Mouse (Mus musculus) adrenal gland, postnatal 14 days (tissue): ENCODE measurements at regions not wholly inside any gene's neighbourhood (a gene's known extent, or its start where the extent isn't known, plus 50 kb on each side); places are given as distances from the start of the nearest gene placed in this dataset.

Source experiments
- DNase-seq: peaks from one replicate; pipeline ENCODE4 v3.0.0; 2021; ENCODE audit warnings: mixed read lengths

DNA sequence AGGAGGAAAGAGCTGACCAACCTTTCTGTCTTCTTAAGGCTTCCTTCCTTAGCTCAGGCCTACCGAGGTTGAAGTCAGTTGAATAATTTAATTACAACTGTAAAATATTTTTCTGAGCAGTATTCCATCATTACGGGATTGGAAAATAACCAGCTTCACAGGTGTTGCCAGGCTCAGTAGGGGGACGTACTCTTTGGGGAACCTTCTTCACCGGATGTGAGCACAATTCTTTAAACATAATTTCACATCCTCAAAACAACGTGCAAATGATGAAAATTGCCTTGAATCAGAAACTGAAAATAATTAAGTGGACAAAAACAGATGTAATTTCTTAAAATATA, 515.9 kb downstream of the Tns3 start:
- no peak for DNase-seq

DNA sequence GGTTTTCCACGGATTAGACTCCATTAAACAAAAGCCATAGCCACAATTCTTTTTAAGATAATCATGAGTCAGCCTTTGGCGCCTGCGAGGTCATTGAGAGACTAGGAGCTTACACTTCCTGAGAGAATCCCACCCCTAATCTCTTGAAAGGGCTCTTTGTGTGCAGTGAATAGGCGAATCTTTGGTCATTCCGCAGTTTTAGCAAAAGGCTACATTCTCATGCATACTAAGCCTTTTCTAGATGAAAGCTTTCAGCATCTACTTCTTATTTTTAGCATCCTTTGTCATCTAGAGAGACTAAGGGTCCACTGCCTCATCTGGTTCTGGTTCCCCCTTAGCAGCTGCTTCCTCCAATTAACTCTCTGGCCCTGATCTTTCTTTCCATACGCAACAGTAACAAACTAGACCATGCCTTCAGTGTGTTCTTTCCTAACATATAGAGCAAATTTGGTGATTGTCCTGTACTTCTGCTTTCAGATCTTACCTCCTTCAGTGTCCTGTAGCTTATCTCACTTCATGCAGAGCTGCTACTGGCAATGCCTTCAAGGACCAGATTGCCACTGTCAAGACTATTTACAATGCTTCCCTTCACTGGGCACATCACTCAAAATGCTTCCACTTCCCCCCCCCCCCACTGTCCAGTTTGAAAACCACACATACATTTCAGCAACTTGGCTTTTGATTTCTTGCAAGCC, 516.4 kb downstream of the Tns3 start:
- DNase-seq: no peak

GRCm38 (mm10) chr11:8137366-8137765, 527.0 kb downstream of the Tns3 start:
- peak; percentile 17 for DNase-seq

- DNase-seq: no peak
Observed at GRCm38 (mm10) chr11:8136666-8137065, 527.7 kb downstream of the Tns3 start.

- DNase-seq: no peak
Observed at GRCm38 (mm10) chr11:8109286-8109685, 555.0 kb downstream of the Tns3 start.

- DNase-seq: no peak
Observed at GRCm38 (mm10) chr11:8101091-8101490, 563.2 kb downstream of the Tns3 start.

- no peak for DNase-seq
Observed at GRCm38 (mm10) chr11:8084328-8084727, 580.0 kb downstream of the Tns3 start.

GRCm38 (mm10) chr11:8082811-8083210, 581.5 kb downstream of the Tns3 start:
- DNase-seq: no peak

- DNase-seq: no peak
Observed at GRCm38 (mm10) chr11:8073321-8073720, 591.0 kb downstream of the Tns3 start.

DNA sequence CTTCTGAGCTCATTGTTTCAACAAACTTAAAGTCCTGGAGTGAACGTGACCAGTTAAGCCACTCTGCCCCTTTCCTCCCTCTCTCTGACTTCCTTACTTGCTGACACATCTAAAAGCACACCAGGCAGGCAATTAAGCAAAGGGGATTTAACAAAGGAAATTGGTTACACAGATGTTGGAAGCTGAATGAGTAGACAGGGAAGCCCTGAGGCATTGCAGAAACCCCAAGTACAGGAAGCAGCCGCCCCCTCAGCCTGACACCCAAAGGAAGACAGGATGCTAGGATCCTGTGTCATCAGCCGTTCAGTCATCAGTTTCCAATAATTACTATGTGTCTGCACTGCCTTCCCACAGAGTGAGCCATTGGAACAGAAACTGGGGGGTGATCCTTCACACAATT, 595.5 kb downstream of the Tns3 start:
- DNase-seq: peak; percentile 6

DNA sequence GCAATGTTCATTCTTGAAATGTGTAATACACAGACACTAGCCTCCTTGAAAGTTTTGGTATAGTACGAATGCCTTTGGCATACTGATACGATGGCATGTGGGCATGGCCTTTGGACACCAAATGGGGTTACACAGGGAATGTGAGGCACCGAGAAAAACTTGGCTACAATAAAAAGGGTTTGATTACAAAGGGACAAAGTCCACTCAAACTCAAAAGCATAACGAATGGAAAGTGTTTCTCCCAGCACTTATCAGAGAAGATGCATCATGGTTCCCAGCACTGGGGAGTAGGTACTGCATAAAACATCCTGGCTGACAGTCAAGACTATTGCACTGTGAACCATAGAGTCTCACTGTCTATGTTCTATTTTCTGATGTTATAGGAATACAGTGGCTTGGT, 597.0 kb downstream of the Tns3 start:
- no peak for DNase-seq

- DNase-seq: no peak
Observed at GRCm38 (mm10) chr11:8065811-8066210, 598.5 kb downstream of the Tns3 start.

DNA sequence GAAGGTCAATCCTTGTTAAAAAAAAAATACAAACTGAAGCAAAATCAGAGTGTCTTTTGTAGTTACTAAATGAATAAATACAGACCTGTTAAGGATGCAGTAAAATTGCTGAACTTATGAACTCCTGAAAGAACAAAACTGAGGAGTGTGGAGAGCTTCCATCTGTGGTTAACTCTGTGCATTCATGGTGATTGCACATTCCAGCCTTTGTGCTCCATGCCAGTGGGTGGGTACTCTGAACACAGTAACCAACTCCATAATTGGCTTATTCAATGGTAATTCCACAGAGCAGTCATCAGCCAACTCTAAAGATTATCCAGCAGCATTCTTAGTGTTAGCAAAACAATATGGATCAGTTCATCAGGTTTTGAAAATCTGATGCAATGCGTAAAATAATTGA, 599.2 kb downstream of the Tns3 start:
- no peak for DNase-seq

GRCm38 (mm10) chr11:8061989-8062388, 602.3 kb downstream of the Tns3 start:
- DNase-seq: no peak

DNA sequence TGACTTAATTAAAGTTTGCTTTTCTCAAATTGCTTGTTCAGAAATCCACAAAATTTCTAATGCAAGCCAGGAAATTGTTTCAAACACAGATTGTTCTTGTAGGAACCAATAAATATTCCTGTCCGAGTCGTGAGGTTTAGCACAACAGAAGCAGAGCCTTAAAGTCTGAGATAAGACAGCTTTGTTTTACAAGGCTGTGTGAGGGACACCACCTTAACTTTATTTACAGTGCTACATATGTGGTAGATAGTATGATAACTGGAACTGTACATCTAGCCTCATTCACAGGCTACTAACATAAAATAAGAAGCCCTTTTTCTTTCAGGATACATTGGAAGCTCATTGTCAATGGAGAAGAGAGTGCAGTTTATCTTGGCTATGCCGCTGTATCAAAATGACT, 602.8 kb downstream of the Tns3 start:
- no peak for DNase-seq

DNA sequence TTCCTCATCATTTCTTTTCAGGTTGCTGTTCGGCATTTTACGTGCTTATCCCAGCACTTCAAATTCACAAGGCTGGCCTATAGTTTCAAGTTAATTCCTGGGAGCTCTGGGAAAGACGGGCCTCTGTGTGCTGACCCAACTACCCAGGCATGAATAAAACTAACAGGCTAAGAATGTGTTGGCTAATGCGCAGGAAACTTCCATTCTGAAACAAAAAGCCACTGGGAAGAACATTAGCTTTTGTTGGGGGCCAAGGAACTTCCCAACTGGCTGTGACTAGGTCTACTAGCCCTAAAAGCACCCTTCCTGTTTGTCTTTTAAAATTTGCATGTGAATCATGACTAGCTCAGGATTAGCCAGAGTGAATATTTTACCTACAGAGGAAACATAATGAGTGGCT, 612.8 kb downstream of the Tns3 start:
- DNase-seq: no peak

GRCm38 (mm10) chr11:8045086-8045485, 619.2 kb downstream of the Tns3 start:
- DNase-seq: no peak

DNA sequence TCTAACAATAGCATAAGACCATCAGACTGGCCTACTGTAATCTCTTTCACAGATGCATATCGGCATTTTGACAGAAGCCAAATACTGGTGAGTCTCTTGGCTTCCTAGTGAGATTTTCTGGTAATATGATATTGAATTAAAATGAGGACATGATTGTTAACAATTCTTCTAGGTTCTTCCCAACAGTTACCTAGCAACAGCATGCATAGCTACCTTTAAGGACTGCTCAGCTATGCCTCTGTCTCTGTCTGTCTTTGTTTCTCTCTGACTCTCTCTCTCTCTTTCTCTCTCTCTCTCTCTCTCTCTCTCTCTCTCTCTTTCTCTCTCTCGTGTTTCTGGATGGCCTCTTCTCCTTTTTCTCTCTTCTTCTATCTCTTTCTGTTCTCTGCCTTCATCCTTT, 634.2 kb downstream of the Tns3 start:
- DNase-seq: no peak

GRCm38 (mm10) chr11:8007801-8008200, 656.5 kb downstream of the Tns3 start:
- DNase-seq: no peak

DNA sequence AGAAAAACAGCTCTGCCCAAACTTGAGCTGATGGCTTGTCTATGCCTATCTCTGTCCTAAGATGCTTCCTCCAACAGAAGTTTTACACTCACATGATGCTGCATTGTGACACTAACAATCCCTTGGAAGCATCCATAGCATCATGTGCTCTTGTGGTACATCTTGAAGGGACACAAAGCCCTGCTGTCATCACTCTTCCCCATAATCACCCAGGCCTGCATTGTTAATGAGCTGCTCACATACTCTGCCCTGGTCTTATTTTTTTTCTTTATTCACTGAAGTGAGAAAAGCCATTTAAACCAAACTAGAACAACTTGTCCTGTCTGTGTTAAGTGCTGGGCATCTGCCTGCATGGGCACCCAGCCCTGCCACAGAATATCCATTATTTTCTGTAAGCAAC, 683.3 kb downstream of the Tns3 start:
- no peak for DNase-seq

DNA sequence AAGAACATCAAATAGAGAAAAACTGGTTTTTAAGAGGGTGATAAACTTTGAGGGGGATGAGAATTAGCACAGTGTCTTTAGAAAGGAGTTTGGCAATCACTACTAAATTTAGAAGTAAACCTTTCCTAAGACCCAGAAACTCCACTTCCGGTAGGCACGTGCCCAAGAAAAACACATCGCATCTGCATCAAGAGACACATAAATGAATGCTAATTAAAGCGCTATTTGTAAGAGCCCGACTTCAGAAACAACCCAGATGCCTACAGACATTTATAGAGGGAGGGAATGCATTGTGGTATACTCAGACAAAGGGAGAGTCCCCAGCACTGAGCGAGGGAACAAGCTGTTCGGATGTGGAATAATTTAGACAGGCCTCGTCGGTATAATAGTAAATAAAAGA, 688.5 kb downstream of the Tns3 start:
- no peak for DNase-seq

- DNase-seq: no peak
Observed at GRCm38 (mm10) chr11:7949931-7950330, 714.4 kb downstream of the Tns3 start.

DNA sequence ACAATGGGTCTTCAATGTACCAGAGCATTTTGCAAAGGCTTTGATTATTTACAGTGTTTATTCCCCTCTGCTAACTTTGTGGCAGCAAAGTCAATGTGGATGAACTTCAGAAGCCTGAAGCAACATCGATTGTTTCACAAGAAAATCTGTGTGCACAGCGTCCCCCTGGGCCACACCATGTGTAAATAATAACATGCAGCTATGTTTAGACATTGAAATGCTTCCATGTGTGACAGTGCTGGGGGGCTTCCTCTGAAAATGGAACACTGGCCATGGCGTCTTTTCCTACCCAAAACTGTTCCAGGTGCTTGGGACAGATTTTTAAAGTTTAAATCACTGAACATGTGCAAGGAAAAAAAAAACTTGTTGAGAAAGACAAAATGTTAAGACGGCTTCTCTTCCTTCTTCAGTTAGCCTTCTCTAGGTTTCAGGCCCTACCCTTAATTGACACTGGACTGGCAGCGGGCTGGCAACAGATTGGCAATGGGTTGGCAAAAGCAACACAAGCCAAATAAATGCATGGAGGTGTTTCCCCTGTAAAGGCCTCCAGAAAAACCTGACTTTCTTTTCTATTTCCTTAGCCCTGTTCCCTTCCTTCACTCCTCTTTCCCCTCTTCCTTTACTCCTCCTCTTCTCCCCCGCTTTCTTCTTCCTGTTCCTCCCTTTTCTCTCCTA, 715.0 kb downstream of the Tns3 start:
- no peak for DNase-seq

DNA sequence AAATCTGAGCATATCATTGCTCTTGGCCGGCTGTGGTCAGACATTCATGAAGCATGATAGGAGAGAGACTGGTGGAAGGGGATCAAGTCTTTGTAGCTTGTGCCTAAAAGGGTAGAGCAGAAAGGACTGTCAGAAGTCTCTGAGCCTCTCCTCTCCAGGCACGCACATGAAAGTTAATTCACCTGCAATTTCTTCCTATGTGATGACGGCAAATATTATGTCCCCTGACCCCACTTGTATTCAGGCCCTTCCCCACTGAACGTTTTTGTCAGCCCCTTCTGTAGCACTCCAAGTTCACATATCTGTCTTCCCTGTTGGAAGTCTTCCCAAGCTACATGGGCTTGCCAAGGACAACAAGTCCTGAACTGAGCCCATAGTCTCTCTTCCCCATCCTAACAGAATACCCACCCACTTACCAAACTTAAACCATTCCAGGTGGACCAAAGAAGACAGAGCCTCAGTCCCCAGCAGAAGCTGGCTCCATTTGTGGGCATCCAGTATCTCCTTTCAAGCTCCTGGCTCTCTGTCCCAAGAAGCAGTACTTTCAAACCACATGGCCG, 719.3 kb downstream of the Tns3 start:
- DNase-seq: peak; percentile 6
